Mouse (Mus musculus) retina, embryonic 14.5 days (tissue): ENCODE measurements at regions not wholly inside any gene's neighbourhood (a gene's known extent, or its start where the extent isn't known, plus 50 kb on each side); places are given as distances from the start of the nearest gene placed in this dataset.

Experiments used
- DNase-seq: peaks from one replicate; pipeline ENCODE4 v3.0.0-alpha.2; 2015; ENCODE audit warnings: low spot score

- no peak for DNase-seq
These were observed 211.7 kb upstream of the Rbfox1 start for GRCm38 (mm10) chr16:5673372-5673960.

GRCm38 (mm10) chr16:5672871-5673270 is 212.3 kb upstream of the Rbfox1 start:
- DNase-seq, result no peak

- DNase-seq, result no peak
These were observed 216.7 kb upstream of the Rbfox1 start for GRCm38 (mm10) chr16:5668403-5668967.

- DNase-seq, result no peak
These were observed 223.2 kb upstream of the Rbfox1 start for GRCm38 (mm10) chr16:5661918-5662317.

- no peak for DNase-seq
These were observed 233.6 kb upstream of the Rbfox1 start for GRCm38 (mm10) chr16:5651551-5651950.

GRCm38 (mm10) chr16:5651002-5651401 is 234.2 kb upstream of the Rbfox1 start:
- DNase-seq, result no peak

GRCm38 (mm10) chr16:5639956-5640355 is 245.2 kb upstream of the Rbfox1 start:
- DNase-seq, result no peak

- no peak for DNase-seq
These were observed 255.2 kb upstream of the Rbfox1 start for GRCm38 (mm10) chr16:5629996-5630395.

- DNase-seq, result no peak
These were observed 257.2 kb upstream of the Rbfox1 start for GRCm38 (mm10) chr16:5627910-5628309.

- no peak for DNase-seq
These were observed 257.8 kb upstream of the Rbfox1 start for GRCm38 (mm10) chr16:5627117-5627909.

- DNase-seq, result no peak
These were observed 260.0 kb upstream of the Rbfox1 start for GRCm38 (mm10) chr16:5625159-5625558.

GRCm38 (mm10) chr16:5620566-5620965 is 264.6 kb upstream of the Rbfox1 start:
- DNase-seq, result no peak

GRCm38 (mm10) chr16:5616356-5616755 is 268.8 kb upstream of the Rbfox1 start:
- no peak for DNase-seq

GRCm38 (mm10) chr16:5595359-5595758 is 289.8 kb upstream of the Rbfox1 start:
- no peak for DNase-seq

GRCm38 (mm10) chr16:5578333-5578732 is 306.8 kb upstream of the Rbfox1 start:
- no peak for DNase-seq

GRCm38 (mm10) chr16:5572780-5573179 is 312.4 kb upstream of the Rbfox1 start:
- no peak for DNase-seq

GRCm38 (mm10) chr16:5570619-5571018 is 314.5 kb upstream of the Rbfox1 start:
- no peak for DNase-seq

GRCm38 (mm10) chr16:5569101-5569500 is 313.3 kb upstream of the Eef2kmt start:
- no peak for DNase-seq

- DNase-seq, result peak; percentile 51
These were observed 293.2 kb upstream of the Eef2kmt start for GRCm38 (mm10) chr16:5549026-5549425.

- no peak for DNase-seq
These were observed 292.8 kb upstream of the Eef2kmt start for GRCm38 (mm10) chr16:5548602-5549001.

GRCm38 (mm10) chr16:5546808-5547207 is 291.0 kb upstream of the Eef2kmt start:
- DNase-seq, result no peak

GRCm38 (mm10) chr16:5545801-5546200 is 290.0 kb upstream of the Eef2kmt start:
- no peak for DNase-seq

- no peak for DNase-seq
These were observed 288.7 kb upstream of the Eef2kmt start for GRCm38 (mm10) chr16:5544436-5544835.
